Mouse (Mus musculus): ENCODE measurements around the gene Ttll4.

Gene Ttll4

GRCm38 (mm10) chr1:74661448-74662195 is at the start of gene Ttll4:
Gene Ttll4 (plus strand): TSS chr1:74661745.
- peak; percentile 82 to 93 for DNase-seq (ENCODE audit: low spot score in 2 of 2)

GRCm38 (mm10) chr1:74624183-74624582 is 37.4 kb upstream of the Ttll4 start:
- DNase-seq (ENCODE audit: low spot score in 2 of 2), result no peak

GRCm38 (mm10) chr1:74626076-74626475 is 35.5 kb upstream of the Ttll4 start:
- DNase-seq (ENCODE audit: low spot score in 2 of 2), result no peak

GRCm38 (mm10) chr1:74628001-74628400 is 33.5 kb upstream of the Ttll4 start:
- no peak for DNase-seq (ENCODE audit: low spot score in 2 of 2)

- DNase-seq (ENCODE audit: low spot score in 2 of 2), result no peak
Measured at GRCm38 (mm10) chr1:74632734-74633133, 28.8 kb upstream of the Ttll4 start.

- no peak for DNase-seq (ENCODE audit: low spot score in 2 of 2)
Measured at GRCm38 (mm10) chr1:74643524-74643923, 18.0 kb upstream of the Ttll4 start.

- no peak for DNase-seq (ENCODE audit: low spot score in 2 of 2)
Measured at GRCm38 (mm10) chr1:74643926-74644325, 17.6 kb upstream of the Ttll4 start.

- no peak for DNase-seq (ENCODE audit: low spot score in 2 of 2)
Measured at GRCm38 (mm10) chr1:74662253-74662865, 814 bp downstream of the Ttll4 start.

GRCm38 (mm10) chr1:74665153-74665552 is 3.6 kb downstream of the Ttll4 start:
- DNase-seq (ENCODE audit: low spot score in 2 of 2), result no peak

- no peak for DNase-seq (ENCODE audit: low spot score in 2 of 2)
Measured at GRCm38 (mm10) chr1:74668371-74668770, 6.8 kb downstream of the Ttll4 start.

GRCm38 (mm10) chr1:74672731-74673130 is 11.2 kb downstream of the Ttll4 start:
- DNase-seq (ENCODE audit: low spot score in 2 of 2), result no peak

- DNase-seq (ENCODE audit: low spot score in 2 of 2), result no peak
Measured at GRCm38 (mm10) chr1:74676863-74677262, 15.3 kb downstream of the Ttll4 start.

GRCm38 (mm10) chr1:74677843-74678242 is 16.3 kb downstream of the Ttll4 start:
- no peak for DNase-seq (ENCODE audit: low spot score in 2 of 2)

- DNase-seq (ENCODE audit: low spot score in 2 of 2), result no peak
Measured at GRCm38 (mm10) chr1:74687131-74687530, 25.6 kb downstream of the Ttll4 start.

- DNase-seq (ENCODE audit: low spot score in 2 of 2), result no peak
Measured at GRCm38 (mm10) chr1:74693891-74694583, 32.5 kb downstream of the Ttll4 start.

- no peak for DNase-seq (ENCODE audit: low spot score in 2 of 2)
Measured at GRCm38 (mm10) chr1:74695836-74696235, 34.3 kb downstream of the Ttll4 start.

GRCm38 (mm10) chr1:74697416-74697815 is 35.9 kb downstream of the Ttll4 start:
- no peak for DNase-seq (ENCODE audit: low spot score in 2 of 2)

GRCm38 (mm10) chr1:74698353-74698752 is 36.8 kb downstream of the Ttll4 start:
- DNase-seq (ENCODE audit: low spot score in 2 of 2), result no peak

GRCm38 (mm10) chr1:74698791-74699190 is 37.2 kb downstream of the Ttll4 start:
- DNase-seq (ENCODE audit: low spot score in 2 of 2), result no peak

GRCm38 (mm10) chr1:74702142-74702553 is 40.6 kb downstream of the Ttll4 start:
- no peak for DNase-seq (ENCODE audit: low spot score in 2 of 2)

- peak; percentile 13 to 15 for DNase-seq (ENCODE audit: low spot score in 2 of 2)
Measured at GRCm38 (mm10) chr1:74704156-74704555, 42.6 kb downstream of the Ttll4 start.

- DNase-seq (ENCODE audit: low spot score in 2 of 2), result no peak
Measured at GRCm38 (mm10) chr1:74705016-74705415, 43.5 kb downstream of the Ttll4 start.

GRCm38 (mm10) chr1:74709566-74709965 is 48.0 kb downstream of the Ttll4 start:
- DNase-seq (ENCODE audit: low spot score in 2 of 2), result no peak

All from left cerebral cortex, adult 9 months (tissue).